Mouse (Mus musculus) frontal cortex, adult (tissue): ENCODE measurements at regions not wholly inside any gene's neighbourhood (a gene's known extent, or its start where the extent isn't known, plus 50 kb on each side); places are given as distances from the start of the nearest gene placed in this dataset.
"Not testable (repeated sequence)": the region's sequence is repeated elsewhere in the genome, so short reads cannot be mapped to it uniquely, and the experiment has no call there.

Experiments used
- ATAC-seq: cut with Nextera tagmentation; 2 replicates; pipeline ENCODE4 v1.9.2; 2017; ENCODE audit warnings: mild to moderate bottlenecking, moderate library complexity, mixed read lengths; ENCODE audit not compliant: low TSS enrichment

DNA sequence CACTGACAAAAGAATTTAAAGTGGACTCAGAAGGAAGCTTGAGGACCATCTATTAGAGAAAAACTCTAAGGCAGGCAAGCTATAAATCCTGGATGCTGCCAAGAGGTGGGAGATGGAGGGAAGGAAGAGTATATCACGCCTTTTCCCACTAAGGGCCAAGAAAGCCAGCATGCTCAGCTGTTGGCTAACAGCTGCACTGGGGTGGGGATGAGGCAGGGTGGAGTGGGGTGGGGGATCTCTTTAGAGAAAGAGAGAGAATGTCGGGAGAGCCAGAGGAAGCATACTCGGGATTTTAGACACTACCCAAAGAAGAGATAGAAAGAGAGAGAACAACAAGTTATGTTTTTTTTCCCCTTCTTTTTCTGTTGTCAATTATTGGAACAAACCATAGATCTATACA lies 115.2 kb upstream of the Shb start:
- ATAC-seq, result no peak

DNA sequence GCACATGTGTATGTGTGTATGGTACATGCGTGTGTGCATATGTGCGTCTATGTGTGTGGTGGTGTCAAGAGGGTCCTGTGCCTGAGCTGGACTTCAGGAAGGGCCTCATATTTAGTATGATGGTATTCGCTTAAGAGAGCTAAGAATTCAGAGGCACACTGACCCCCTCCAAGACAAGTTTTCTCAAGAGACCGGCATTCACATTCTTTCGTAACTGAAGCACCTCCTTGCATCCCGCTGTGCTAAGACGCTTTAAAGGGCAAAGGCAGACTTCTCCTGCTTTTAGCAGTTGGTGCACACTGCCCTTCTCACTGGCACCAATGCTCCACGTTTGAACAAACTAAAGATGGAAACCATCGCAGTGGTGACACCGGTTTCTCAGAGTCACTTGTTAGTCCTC lies 110.3 kb upstream of the Shb start:
- ATAC-seq, result no peak

DNA sequence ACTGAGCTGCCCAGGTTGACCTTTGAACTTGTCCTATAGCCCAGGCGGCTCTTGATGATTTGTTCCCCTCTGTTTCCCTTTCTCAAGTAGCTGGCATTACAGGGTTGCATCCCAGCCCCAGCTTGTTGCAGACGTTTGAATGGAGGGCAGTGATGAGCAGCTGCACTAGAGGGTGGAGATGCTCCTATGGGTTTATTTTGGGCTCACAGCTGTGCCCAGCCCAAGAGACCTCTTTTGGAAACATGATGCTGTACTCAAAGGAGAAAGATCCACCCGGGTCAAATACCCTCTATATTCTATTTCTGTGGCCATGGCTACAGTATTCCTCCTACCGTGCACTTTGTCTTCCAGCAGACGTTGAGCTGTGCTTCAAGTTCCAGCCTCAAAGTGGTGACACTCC lies 109.0 kb upstream of the Shb start:
- peak; percentile 50; the same call in 1 of the 2 replicates for ATAC-seq

DNA sequence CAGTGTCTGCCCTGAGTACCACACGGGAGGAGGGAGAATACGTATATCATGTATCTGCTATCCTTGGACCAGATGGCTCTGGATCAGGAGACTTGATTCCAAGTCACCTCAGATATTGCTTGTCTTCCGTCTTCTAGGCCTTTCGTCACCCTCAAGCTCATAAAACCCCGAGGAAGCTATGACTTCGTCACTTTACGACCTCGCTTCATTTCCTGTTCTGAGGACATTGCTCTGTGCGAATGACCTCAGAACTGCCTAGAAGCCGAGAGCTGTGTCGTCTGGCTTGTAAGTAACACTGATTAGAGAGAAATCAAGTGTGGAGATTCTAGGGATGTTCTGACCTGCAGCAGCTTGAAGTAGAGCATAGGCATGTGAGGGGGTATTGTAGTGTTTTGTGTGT lies 108.4 kb upstream of the Shb start:
- no peak for ATAC-seq

DNA sequence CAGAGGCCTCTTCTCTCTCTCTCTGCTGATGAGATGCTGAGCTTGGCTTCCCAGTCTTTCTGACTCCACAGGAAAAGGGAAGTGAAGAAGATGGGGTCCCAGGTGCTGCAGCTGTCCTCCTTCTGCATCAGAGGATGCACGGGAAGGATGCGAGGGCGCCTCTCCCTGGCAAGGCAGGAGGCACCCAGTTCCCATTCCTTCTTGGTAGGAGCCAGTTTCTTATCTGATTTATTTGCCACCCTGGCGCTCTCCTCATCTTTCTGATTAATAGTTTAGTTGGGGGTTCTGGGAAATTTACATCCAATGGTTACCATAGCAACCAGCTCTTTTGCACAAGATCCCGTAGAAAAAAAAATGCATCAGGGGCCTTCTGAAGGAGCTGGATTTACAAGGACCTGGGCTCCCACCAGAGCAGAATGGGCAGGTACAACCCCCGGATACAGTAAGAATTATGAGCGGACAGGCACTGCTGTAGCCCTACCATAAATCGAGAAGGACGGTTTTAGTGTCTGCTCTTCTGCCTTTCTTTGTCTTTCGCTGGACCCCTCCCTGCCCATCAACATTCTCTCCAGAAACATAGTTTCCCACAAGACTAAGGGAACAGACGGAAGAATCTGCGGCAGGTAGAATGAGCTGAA lies 107.2 kb upstream of the Shb start:
- ATAC-seq, result no peak

DNA sequence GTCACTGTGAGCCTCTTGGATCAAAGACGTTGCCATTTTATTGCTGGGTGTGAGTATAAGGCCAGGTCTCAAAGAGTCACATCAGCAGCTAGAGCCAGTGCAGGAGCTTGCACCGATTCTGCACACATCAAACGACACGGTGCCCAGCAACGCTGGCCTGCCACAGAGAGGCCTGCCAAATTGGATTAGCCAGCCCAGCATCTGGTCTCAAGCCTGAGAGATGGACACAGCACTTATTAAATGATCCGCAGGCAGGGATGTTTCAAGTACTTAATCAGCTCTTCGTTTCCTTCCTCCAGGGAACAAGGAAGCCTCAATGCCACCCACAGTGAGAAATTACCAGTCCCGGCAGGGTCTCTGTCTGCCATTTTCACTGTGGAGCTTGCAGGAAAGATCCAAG lies 106.1 kb upstream of the Shb start:
- ATAC-seq, result no peak

DNA sequence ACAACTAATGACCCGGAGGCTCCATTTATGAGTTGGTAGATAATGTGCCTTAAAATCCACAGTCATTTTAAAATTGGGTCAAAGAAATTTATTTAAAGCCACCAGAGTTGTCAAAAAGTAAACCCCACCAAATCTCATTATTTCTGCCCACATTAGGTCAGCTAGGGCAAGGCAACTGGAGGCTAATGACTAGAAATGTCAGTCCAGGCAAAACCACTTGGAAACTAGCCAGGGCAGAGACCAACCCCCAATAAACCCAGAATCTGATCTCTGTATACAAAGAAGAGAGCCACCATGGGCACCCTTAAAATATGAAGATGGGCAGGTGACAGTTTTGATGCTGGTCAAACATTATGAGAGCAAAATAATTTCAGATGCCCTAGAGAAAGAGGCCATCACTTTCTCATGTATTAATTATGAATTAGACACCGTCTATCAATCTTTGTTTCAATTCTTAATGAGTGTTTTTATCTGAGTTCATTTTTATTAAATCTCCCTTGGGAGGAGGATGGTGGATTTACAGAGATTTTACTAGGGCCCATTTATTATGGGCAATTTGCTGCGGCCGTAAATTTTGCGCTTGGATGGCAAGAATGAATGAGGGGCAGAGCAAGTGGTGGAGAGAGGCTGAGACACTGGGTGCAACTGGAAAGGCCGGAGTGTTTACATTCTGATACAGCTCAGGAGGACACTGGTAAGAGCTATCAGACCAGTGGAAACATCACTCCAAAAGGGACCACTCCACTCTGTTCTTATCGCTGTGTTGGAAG lies 99.2 kb upstream of the Shb start:
- ATAC-seq, result no peak

DNA sequence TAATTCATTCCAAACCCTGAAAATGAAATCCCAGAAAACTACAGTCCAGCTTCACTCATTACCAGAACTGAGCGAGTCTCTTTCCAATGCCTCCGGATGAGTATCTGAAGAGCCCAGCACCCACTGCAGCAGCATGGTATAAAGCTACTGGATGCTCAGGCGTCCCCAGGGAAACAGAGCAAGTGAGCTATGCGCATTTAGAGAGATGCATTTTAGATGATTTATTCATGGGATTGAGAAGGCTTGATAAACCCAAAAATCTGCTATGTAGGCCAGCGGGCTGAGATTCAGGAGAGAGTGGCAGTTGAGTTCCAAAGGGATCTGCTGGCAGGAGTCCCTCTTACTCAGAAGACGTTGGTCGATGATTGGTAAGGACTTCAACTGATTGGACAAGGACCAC lies 93.4 kb upstream of the Shb start:
- ATAC-seq, result 0 out of 2 replicates have a peak, but pooled peaks have one; percentile 44

DNA sequence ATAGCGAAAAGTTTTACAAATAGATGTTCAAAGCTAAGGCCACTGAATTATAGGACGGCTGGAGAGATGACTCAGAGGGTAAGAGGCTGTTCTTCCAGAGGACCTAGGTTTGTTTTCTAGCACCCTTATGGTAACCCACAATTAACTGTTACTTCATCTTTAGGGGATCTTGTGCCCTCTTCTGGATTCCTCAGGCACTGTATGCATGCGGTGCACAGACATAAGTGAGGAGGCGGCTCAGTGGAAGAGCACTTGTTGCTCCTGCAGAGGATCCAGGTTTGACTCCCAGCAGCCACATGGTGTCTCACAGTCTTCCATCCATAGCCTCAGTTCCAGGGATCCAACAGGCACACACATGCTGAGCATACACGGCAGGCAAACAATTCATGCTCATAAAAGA lies 89.7 kb upstream of the Shb start:
- ATAC-seq, result no peak

DNA sequence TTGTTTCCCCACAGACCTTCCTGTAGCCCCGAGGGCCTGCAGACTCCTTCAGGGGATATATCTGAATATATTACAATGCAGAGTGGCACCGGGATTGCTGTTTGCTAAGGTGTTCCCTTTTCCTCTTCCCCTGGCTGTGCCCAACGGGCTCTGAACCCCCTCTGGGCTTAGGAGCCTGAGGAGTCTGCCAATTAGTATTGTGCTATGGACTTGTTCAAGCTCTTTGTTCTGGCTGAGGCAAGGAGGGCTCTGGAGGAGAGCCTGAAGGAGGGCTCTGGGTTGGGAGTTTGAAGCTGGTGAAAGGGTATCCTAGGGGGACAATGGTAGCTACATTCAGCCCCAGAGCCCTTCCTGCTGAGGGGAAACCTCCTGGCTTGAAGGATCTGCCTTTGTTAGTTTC lies 84.9 kb upstream of the Shb start:
- no peak for ATAC-seq

DNA sequence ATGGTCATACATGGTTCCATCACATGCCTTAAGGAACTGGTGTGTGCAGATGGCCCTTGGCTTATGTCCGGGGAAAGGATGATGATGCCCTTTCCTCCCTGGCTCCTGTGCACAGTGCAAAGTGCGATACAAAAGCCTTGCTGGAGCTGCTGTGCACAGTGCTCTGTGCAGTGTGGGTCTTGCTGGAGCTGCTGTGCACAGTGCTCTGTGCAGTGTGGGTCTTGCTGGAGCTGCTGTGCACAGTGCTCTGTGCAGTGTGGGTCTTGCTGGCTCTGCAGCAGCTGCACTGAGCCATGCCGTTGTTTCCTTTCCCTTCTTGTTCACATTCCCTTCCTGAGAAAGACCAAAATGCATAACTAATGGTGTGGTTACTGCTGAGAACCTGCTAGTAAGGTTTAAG lies 81.2 kb upstream of the Shb start:
- not testable (repeated sequence) for ATAC-seq

DNA sequence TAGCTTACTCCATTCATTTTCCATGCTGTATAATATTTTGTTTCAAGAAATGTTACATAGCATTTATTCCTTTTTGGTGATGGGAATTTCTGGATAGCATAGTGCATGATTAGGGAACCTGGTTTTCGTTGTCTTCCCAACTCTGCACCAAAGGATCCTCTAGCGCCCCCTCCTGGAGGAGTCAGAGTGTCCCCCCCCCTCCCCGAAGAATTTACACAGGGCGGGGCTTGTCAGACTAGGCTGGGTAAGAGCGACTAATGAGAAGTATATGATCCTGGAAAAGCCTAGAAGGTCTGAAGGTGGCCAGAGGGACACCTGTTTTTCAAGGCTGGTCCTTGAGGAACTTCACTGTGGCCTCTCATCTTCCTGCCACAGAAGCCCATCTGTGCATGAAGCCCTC lies 79.9 kb upstream of the Shb start:
- no peak for ATAC-seq

DNA sequence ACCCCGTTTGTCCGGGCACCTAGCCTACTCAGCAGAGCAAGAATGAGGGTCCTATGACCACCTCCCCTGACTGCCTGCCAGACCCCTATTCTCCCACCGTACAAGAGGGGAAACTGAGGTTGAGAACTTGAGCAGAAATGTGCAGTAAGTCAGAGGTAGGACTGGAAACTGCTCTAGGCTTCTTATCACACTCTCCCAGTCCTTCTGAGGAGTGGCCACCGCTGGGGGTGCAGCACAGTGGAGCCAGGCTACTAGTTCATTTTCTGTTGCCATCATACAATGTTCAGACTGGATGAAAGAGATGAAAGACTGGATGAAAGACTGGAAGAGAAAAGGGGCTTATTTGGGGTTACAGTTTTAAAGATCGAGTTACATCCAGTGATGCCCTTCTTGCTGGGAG lies 78.7 kb upstream of the Shb start:
- ATAC-seq, result no peak

DNA sequence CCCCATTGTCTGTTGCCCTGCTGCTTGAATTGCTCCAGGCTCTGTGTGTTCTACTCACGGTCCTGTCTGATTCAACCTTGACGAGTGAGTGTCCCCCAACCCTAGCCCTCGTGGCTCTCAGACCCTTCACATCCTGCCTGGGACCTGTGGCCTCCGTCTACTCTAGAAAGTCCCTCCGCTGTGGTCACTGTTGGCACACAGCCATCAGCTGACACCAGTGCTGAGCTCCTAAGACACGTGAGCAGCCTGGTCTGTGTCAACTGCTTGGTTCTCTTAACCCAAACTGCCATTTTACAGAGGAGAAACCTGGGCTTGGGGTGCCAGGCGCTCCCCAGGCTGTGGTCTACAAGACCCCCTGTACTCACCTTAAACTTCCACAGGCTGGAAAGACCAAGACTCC lies 74.3 kb upstream of the Shb start:
- ATAC-seq, result no peak

DNA sequence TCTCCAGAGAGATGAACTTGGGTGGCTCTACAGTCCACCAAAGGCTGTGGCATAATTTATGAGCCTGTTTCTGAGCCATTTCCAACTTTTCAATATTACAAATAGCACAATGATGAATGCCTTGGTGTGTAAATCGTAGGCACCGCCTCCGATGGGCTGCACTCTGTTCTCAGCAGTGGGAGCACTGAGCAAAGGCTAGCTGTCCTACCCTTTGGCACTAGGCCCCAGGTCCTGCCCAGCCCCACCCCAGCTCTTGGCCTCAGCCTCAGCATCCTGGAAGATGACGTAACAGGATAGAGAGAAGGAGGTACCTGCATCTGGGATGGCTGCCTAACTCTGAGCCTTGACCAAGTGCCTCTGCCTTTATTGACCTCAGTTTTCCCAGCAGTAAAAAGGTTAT lies 73.4 kb upstream of the Shb start:
- ATAC-seq, result no peak

DNA sequence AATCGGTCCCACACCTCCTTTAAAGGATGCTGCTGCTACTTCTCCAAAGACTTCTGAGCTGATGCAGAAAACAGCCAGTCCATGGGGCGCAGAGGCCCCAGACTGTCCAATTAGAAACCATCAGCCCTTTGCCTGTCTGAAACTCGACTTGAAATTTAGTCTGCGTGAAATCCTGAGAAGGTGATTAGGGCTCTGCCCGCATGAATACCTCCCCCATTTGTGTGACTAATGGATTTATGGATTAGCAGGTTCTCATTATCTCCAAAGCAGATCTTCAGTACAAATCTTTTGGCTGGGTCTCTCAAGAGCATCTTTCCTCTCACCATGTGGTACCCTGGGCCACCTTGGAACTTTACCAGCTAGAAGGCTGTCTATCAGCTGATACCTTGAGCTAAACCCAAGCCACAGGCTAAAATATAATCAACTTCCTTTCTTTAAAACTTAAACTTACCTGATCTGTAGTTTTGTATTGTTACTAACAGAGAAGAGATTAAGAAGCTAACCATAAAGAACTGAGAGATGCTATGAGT lies 72.1 kb upstream of the Shb start:
- ATAC-seq, result no peak

DNA sequence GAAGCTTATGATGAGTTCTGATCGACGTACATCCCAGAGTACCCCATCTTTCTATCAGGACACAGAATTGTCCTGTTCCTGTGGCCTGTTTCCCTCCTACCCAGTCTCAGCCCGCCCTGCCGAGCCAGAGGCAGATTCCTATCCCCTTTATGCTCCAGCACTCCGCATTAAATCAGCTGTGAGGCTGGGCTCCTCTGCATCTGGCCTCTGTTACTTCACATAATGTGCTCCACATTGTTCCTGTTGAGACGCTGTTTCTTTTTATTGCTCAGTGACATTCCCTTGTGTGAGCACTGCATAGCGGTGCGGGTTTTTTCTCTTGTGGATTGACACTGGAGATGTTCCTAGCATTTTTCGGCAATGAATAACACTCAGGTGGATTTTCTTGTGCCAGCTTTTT lies 68.2 kb upstream of the Shb start:
- no peak for ATAC-seq

DNA sequence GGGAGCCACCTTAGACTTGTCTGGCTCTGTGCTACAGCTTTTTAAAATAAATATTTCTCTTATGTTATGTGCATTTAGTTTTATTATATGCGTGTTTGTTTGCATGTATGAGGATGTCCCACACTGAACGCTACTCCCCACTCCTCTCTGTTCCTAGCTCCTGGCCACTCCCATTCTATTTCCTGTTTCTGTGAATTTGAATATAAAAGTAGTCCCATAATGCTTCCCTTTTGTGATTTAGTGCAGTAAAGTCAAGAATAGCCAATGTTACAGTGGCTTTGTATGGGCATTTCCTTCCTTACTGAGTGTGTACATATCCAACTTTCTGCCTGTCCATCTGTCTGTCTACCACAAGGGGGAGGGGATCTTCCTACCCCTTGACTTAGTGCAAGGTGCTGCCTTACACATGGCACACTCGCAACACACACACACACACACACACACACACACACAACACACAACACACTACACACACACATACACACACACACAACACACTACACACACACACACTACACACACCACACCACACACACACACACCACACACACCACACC lies 61.2 kb upstream of the Shb start:
- ATAC-seq, result no peak

DNA sequence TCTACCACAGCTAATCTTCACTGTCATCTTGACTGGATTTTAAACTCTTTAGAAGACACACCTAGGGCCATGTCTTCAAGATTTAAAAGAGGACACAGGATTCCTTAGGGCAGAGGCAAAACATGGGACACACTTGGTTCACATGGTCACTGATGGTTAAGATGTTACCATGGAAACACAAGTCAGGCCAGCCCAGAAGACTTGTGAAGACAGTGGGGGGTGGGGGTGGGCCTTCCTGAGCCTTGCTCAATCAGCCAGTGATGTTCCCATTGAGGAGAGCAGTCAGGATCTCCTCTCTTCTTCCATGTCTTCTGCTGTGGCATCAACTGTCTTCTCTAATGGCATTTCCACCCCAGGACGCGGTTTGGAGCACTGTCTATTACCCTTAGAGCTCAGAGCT lies 60.5 kb upstream of the Shb start:
- ATAC-seq, result no peak

DNA sequence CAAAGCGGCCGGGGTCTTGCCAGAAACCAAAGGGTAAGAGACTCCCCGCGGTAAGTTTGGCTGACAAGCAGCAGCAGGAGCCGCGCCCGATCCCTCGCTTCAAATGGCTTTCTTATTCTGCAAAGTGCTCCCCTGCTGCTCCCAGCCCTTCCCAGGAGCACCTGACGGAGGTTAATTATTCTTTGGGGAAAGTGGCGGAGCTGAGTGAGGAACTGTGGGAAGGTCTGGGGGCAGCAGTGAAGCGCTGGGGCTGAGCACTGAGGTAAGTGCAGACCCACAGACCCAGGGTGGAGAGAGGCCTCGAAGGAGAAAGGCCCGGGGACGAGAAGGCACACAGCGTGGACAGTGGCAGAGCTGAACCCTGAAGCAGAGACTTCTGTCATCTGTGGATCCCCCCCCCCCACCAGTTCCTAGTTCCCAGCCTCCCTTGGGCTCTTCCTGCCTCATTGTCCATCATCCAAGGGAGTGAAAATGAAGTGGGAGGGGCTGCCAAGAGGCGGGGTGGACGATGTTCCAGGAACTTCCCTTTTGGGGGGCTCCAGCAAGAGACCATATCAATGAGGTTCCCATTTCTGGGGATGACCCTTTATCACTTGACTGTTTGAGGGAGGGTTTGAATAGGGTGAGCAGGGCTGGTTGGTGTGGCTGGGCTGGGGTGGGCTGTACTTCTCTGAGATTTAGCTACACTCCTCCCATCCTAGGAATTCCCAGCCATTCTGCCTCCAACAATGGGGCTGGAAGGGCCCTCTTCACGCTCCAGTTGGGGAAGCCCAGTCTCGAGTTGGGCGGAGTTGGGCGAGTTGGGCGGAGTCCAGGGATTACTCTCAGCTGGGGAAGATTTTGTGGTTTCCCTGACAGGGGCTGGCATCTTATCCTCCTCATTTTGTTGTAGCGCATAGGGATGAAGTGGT lies 59.4 kb upstream of the Shb start:
- no peak for ATAC-seq

DNA sequence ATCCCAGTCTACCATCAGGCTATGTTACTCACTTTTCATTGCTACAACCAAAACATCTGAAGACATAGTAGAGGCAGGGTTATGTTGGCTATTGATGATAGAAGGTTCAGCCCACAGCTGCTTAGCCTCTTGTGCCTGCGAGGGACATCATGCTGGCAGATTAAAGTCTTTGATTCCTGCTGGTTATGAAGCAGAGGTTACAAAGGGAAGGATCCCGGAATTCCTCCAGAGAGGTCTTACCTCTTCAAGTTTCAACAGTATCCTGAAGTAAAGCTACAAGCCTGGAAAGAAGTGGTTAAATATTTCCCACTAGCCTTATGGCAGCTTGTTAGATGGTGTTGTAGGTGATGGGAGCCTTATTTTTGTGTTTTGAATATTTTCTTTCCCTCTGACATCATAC lies 58.6 kb upstream of the Shb start:
- no peak for ATAC-seq

DNA sequence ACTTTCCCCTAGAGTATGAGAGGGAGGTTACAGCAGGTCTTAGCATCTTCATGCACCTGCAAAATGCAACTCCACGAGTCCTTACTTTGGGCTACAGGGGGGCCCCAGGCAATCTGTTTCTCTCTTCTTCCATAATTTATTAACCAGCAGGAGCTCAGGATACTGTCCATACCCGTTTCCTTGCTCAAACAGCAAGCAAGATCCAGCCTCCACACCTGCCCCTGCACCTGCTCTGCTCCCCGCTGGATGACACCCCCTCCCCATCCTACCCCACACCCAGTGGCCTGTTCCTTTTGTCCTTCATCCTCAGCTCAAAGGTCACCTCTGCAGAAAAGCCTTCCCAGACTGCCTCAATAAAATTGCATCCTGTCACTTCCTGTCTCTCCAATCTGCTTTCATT lies 56.1 kb upstream of the Shb start:
- ATAC-seq, result no peak
